Mouse (Mus musculus) midbrain, postnatal 0 days (tissue): Measurements from ENCODE around the gene Pxmp4. TPM values are rescaled to one million over a fixed set of nuclear protein-coding genes. Genes with fewer than 3 reads are reported as not detected.

Source experiments
- ATAC-seq: fragments of 200-750 bp; cut with Nextera tagmentation; 2 replicates; pipeline ENCODE4 v1.8.0; 2017; ENCODE audit warnings: moderate number of reproducible peaks, mild to moderate bottlenecking, moderate TSS enrichment, moderate library complexity; ENCODE audit not compliant: low FRiP score
- DNase-seq: peaks from one replicate; pipeline ENCODE4 v3.0.0-alpha.2; 2015; ENCODE audit warnings: low spot score
- H3K27ac ChIP-seq: fragments of 300-500 bp; sonication (generic); 2 replicates; pipeline ENCODE4 v1.5.1; 2014; ENCODE audit warnings: low read depth, mild to moderate bottlenecking, low read length, mixed read lengths
- H3K27me3 ChIP-seq: fragments of 300-500 bp; sonication (generic); 2 replicates; pipeline ENCODE4 v1.6.1; 2014; ENCODE audit warnings: low read length, control low read depth, mixed read lengths; ENCODE audit not compliant: insufficient read depth
- H3K36me3 ChIP-seq: fragments of 300-500 bp; sonication (generic); 2 replicates; pipeline ENCODE4 v1.6.1; 2014; ENCODE audit warnings: low read length, control low read depth, mixed read lengths; ENCODE audit not compliant: insufficient read depth
- H3K4me1 ChIP-seq: fragments of 300-500 bp; sonication (generic); 2 replicates; pipeline ENCODE4 v1.6.1; 2014; ENCODE audit warnings: mild to moderate bottlenecking, control low read depth, antibody characterized with exemption, low read length, mixed read lengths; ENCODE audit not compliant: insufficient read depth
- H3K4me2 ChIP-seq: fragments of 300-500 bp; sonication (generic); 2 replicates; pipeline ENCODE4 v1.6.1; 2014; ENCODE audit warnings: low read depth, mild to moderate bottlenecking, low read length, mixed read lengths; ENCODE audit not compliant: poor library complexity, severe bottlenecking
- H3K4me3 ChIP-seq: fragments of 300-500 bp; sonication (generic); 2 replicates; pipeline ENCODE4 v1.5.1; 2014; ENCODE audit warnings: low read depth, mild to moderate bottlenecking, low read length, moderate library complexity
- H3K9ac ChIP-seq: fragments of 300-500 bp; sonication (generic); replicated peaks from 2 replicates; pipeline ENCODE4 v1.6.1; 2014; ENCODE audit warnings: mild to moderate bottlenecking, low read length, moderate library complexity, mixed read lengths; ENCODE audit not compliant: poor library complexity, severe bottlenecking
- H3K9me3 ChIP-seq: fragments of 300-500 bp; sonication (generic); 2 replicates; pipeline ENCODE4 v1.6.1; 2016; ENCODE audit warnings: low read length, control low read depth
- CTCF ChIP-seq: IDR thresholded peaks from 2 replicates; pipeline ENCODE4 v1.5.1; 2016; ENCODE audit warnings: antibody characterized with exemption, mild to moderate bottlenecking
- WGBS: fragments of 180-500 bp; shearing (Covaris S2); extraction: QIAGEN DNeasy Blood & Tissue Kit; methylation state at CpG from one replicate; pipeline ENCODE4 v1.1.7; 2014; 5-methylcytosine and 5-hydroxymethylcytosine counted together
- polyA plus RNA-seq: library from polyadenylated mRNA; unstranded; fragments of >200 nt; fragmentation: Nextera tagmentation; extraction: Ambion mirVana; gene quantifications from 2 replicates; pipeline ENCODE4 v1.2.1, GENCODE M21; 2015
- total RNA-seq: library from RNA; depleted of rRNA; stranded (reverse); fragments of >200 nt; gene quantifications from 2 replicates; pipeline ENCODE4 v1.2.3, GENCODE M21; 2014

Pxmp4 gene
- total and polyA plus RNA-seq, 2 experiments from 2014 or later = 16.1 to 17.8 TPM

GRCm38 (mm10) chr2:154569071-154569748, 34.3 kb downstream of the Pxmp4 start:
- peak; percentile 65 for ATAC-seq
- 1% methylated on average over 55 of the region's 70 CpGs for WGBS
- no peaks in the 10 kb centered on the region for H3K9me3 ChIP-seq
- no peaks in the 10 kb centered on the region for H3K27me3 ChIP-seq
- H3K4me3 ChIP-seq = peak overlapping the region; percentile 70
- H3K9ac ChIP-seq = peak overlapping the region; percentile 25; the same call in 1 of the 2 replicates
- TF ChIP-seq CTCF = no peak
- DNase-seq = peak; percentile 38
- H3K4me1 ChIP-seq = 0 out of 2 replicates have a peak, but pooled peaks cover 5% of the 10 kb centered on the region
- no peak overlapping the region for H3K27ac ChIP-seq
- peak overlapping the region; percentile 99 for H3K4me2 ChIP-seq
- H3K36me3 ChIP-seq = no peaks in the 10 kb centered on the region

GRCm38 (mm10) chr2:154568329-154569070, 35.0 kb downstream of the Pxmp4 start:
- 16% methylated on average over 10 of the region's 10 CpGs for WGBS
- Histone ChIP-seq H3K36me3 (no peaks in the 10 kb centered on the region), H3K9me3 (no peaks in the 10 kb centered on the region), H3K4me3 (peak overlapping the region; percentile 70; the same call in 1 of the 2 replicates), H3K27ac (no peak overlapping the region), H3K27me3 (no peaks in the 10 kb centered on the region), H3K4me1 (0 out of 2 replicates have a peak, but pooled peaks cover 5% of the 10 kb centered on the region), H3K4me2 (peak overlapping the region; percentile 99), H3K9ac (no peak overlapping the region)
- TF ChIP-seq CTCF = no peak
- DNase-seq (peak; percentile 52), ATAC-seq (no peak)

- no peak overlapping the region for H3K27ac ChIP-seq
- DNase-seq = no peak
- no peak overlapping the region for H3K4me2 ChIP-seq
- no peaks in the 10 kb centered on the region for H3K27me3 ChIP-seq
- H3K36me3 ChIP-seq = no peaks in the 10 kb centered on the region
- ATAC-seq = no peak
- H3K4me1 ChIP-seq = 0 out of 2 replicates have a peak, but pooled peaks cover 5% of the 10 kb centered on the region
- H3K9me3 ChIP-seq = no peaks in the 10 kb centered on the region
- no peak for TF ChIP-seq CTCF
- H3K9ac ChIP-seq = no peak overlapping the region
- no peak overlapping the region for H3K4me3 ChIP-seq
- WGBS = 62% methylated on average over 2 of the region's 2 CpGs
Measured at GRCm38 (mm10) chr2:154567766-154568165, 35.7 kb downstream of the Pxmp4 start.

GRCm38 (mm10) chr2:154566641-154567040, 36.9 kb downstream of the Pxmp4 start:
- Histone ChIP-seq H3K4me1 (0 out of 2 replicates have a peak, but pooled peaks cover 5% of the 10 kb centered on the region), H3K27me3 (no peaks in the 10 kb centered on the region), H3K9me3 (no peaks in the 10 kb centered on the region), H3K4me2 (no peak overlapping the region), H3K27ac (no peak overlapping the region), H3K4me3 (no peak overlapping the region), H3K9ac (no peak overlapping the region), H3K36me3 (no peaks in the 10 kb centered on the region)
- 50% methylated on average over 8 of the region's 8 CpGs for WGBS
- TF ChIP-seq CTCF = no peak
- ATAC-seq = no peak
- no peak for DNase-seq

- 71% methylated on average over 3 of the region's 3 CpGs for WGBS
- H3K9ac ChIP-seq = 0 out of 2 replicates have a peak overlapping the region, but pooled peaks have one; percentile 29
- H3K4me1 ChIP-seq = 0 out of 2 replicates have a peak, but pooled peaks cover 5% of the 10 kb centered on the region
- no peaks in the 10 kb centered on the region for H3K27me3 ChIP-seq
- H3K27ac ChIP-seq = no peak overlapping the region
- no peaks in the 10 kb centered on the region for H3K36me3 ChIP-seq
- no peak overlapping the region for H3K4me2 ChIP-seq
- ATAC-seq = no peak
- H3K9me3 ChIP-seq = no peaks in the 10 kb centered on the region
- H3K4me3 ChIP-seq = no peak overlapping the region
- peak; percentile 73 for DNase-seq
- no peak for TF ChIP-seq CTCF
Measured at GRCm38 (mm10) chr2:154565562-154565961, 37.9 kb downstream of the Pxmp4 start.
